Mouse (Mus musculus) T-cell, adult 2 months (primary cell): ENCODE results near the gene Apoa2.

Experiments used
- DNase-seq: peaks from one replicate; pipeline ENCODE4 v3.0.0; 2022; ENCODE audit warnings: low spot score

Gene Apoa2

DNA sequence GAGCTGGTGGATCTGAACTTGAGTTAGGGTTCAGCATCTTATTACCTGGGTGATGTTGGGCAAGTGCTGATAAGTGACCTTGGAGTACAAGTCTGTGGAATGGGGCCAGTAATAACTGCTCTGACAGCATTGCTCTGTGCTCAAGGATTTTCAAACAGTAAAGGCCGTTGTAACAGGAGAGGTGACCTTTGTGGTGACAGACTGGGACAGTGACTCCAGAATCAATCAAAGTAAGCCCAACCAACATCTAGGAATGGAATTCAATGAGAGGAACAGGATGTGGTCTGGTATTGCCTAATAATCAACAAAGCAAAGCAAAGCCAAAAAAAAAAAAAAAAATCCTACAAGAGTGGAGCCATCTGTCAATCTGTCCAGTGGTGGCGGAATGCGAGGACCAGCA, 35.5 kb downstream of the Apoa2 start:
- no peak for DNase-seq

DNA sequence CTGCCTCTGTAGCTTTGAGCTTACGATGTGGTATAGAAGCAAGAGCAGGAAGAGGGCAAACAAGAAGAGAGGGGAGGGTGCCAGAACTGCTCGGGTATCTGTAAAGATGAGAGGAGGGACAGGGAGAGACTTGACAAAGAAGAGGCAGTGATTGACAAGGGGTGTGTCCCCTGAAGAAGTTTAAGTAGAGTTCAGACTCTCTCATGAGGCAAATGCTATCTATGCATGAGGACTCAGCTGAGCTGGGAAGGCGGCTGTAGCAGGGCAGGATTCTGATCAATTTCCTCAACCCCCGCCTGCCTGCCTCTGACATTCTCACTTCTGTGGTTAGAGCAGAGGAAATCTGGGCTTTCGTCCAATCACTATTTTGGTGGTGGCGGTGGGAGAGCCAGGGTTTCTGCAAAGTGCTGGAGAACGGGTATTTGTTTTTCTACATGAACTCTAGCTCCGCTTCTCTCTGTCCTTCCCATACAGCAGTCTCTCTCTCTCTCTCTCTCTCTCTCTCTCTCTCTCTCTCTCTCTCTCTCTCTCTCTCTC, 37.8 kb downstream of the Apoa2 start:
- DNase-seq, result peak; percentile 64

DNA sequence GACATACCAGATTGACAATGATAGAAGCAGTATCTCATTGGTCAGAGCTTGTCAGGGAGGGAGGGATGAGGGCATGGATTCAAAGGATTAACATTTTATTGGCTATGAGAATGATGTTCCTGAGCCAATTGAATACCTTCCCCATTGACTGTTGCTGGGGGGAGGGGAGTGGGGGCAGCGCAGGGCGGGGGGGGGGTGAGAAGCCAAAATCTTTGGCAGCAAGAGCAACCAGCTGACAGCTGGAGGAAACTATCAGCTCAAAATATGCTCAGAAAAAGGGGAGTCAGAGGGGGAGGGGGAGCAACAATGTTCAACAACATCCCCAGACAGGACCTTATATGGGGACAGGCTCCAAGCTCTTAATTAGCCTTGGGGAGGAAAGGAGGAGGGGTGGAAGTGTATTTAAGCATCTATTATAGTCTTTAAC, 38.3 kb downstream of the Apoa2 start:
- DNase-seq, result no peak

GRCm38 (mm10) chr1:171263666-171264461, 39.0 kb downstream of the Apoa2 start:
- no peak for DNase-seq

- no peak for DNase-seq
These were observed 41.3 kb downstream of the Apoa2 start for GRCm38 (mm10) chr1:171265971-171266744.

DNA sequence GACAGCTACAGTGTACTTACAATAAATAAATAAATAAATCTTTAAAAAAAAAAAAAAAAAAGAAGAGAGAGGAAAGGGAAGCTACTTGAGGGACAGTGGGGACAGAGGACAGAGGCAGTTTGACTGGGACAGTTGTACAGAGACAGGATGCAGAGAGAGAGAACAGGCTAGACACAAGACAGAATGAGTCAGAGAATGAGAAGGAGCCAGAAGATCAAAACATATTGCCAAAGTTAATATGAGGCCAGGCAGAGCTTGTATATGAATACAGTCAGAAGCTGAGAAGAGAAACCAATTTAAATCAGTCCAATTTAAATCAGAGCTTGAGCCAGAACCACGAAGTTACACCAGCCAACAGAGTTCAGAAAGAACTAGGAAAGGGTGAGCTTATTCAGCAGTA, 43.5 kb downstream of the Apoa2 start:
- no peak for DNase-seq

DNA sequence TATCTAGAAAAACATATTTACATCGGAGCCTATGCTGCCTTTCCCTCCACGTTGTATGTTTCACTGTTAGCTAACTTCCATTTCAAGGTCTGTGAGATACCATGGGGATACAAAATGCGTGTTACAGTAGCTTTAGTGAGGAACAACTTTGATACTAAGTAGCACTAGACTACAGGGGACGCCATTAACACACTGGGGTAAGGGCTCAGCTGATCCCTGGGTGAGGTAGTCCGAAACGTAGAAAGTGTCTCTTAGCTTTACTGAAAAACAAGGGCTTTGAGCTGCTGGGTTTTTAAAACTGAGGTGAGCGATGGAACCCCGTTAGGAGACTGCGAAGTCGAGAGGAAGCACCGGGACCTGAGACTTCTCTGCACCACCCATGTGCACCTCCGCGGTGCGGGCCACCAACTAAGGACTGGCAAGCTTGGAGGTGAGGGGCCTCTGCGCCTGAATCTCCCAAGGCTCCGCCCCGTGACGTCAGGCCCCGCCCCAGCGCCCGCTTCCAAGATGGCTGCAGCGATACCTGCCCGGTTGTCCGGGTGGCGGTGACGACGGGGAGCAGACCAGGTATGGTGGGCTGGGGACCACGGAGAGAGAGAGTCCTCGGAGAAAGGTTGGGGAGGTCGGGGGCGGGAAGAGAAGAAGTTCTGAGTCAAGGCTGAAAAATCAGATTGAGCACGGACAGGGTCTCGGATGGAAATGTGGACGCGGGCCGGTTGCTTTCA, 45.2 kb downstream of the Apoa2 start, which contains the start of gene B4galt3:
Gene B4galt3 (plus strand): TSS at position 481 of the 725 bp plus-strand sequence.
- peak; percentile 95 for DNase-seq

- DNase-seq, result no peak
These were observed 45.7 kb downstream of the Apoa2 start for GRCm38 (mm10) chr1:171270573-171270900.

DNA sequence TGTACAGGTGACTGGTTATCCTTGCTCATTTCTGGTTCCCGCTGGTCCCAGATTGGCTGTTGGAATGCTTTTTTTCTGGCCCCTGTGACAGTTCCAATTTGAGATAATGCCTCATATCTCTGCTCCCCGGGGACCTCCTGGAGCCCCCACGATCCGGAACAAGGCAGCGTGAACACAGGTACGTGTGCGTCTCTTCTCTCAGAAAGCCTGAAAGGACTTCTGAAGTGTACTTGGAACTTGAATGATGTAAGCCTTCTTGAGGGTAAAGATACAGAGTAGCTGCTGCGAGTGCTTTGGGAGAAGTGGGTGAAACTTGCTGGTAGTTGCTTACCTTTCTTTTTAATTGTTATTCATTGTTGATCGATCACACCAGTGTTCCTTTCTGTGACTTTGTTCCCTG, 46.3 kb downstream of the Apoa2 start:
- no peak for DNase-seq

DNA sequence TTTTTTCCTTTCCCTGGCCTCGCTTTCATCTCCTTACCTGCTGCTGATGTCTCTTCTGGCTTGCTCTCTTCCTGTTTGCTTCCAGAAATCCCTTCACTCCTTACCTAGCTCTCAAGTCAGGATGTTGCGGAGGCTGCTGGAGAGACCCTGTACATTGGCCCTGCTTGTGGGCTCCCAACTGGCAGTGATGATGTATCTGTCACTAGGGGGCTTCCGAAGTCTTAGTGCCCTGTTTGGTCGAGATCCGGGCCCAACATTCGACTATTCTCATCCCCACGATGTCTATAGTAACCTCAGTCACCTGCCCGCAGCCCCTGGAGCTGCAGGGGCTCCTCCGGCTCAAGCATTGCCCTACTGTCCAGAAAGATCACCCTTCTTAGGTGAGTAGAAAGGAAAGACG, 46.8 kb downstream of the Apoa2 start:
- no peak for DNase-seq

DNA sequence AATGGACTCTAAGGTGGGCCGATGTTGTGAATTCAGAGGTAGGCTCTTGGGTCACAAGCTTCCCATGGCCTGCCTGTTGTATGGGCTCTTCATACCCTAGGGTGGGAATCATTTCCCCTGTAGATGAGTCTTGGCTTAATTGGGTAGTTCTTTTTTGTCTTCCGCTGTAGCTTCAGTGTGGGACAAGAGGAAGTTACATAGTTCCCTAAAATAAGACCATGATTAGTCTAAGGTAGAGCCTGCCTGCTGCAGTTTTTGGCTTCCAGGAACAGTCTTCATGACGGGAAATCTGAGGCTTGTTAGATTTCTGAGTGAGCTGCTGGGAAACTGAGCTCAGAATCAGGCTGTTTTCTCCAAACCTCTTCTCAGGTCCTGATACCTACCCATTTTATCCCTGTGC, 47.2 kb downstream of the Apoa2 start:
- DNase-seq, result no peak

DNA sequence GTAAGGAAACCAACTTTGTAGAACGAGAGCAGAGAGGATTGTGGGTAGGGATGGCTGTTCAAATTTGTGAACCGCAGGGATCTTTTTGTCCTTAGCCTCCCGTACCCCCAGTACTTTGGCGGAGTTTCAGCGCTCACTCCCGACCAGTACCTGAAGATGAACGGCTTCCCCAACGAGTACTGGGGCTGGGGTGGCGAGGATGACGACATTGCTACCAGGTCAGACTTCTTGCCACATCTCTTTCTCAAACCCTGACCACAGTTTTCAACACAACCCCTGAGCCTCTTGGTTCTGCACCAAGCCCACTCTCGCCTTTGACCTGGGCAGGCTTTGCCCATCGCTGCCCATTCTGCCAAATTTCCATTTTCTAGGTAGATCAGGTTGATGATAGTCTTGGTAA, 49.3 kb downstream of the Apoa2 start:
- DNase-seq, result no peak

- DNase-seq, result no peak
These were observed 50.4 kb downstream of the Apoa2 start for GRCm38 (mm10) chr1:171275144-171275734.
